Comparison of ENCODE assay signal across 21 mouse cellular contexts in genomic region chr15:12247159-12247603, GRCm38 (mm10). TPM values are rescaled to one million over a fixed set of nuclear protein-coding genes. Genes with fewer than 3 reads are reported as not detected.
DNase-seq lines count a peak whose midpoint lies in the region; ATAC-seq lines count a peak whose summit lies in the region.
"Had no signal": no experiment of that assay in that cellular context is flagged by ENCODE, and none has a peak within 500 bp of the region (broad histone marks: within the 10 kb centered on the region; RNA-seq: fewer than 3 reads in every experiment).

No protein-coding gene starts in this region.

- H3K9me3 ChIP-seq in heart, embryonic 10.5 days = no peaks in the 10 kb centered on the region
- no peaks in the 10 kb centered on the region for H3K9me3 ChIP-seq in heart, embryonic 16.5 days (replicated peaks; ENCODE audit: control insufficient read depth, low read length)
- no peaks in the 10 kb centered on the region for H3K9me3 ChIP-seq in midbrain, embryonic 11.5 days (ENCODE audit: control insufficient read depth, low read length)
- no peaks in the 10 kb centered on the region for H3K9me3 ChIP-seq in midbrain, embryonic 14.5 days (ENCODE audit: control insufficient read depth, low read length)
- H3K9me3 ChIP-seq: limb, embryonic 10.5 days had no signal

- intact Hi-C loops in heart, postnatal 25 days (cut with DNase I) = no loop called here

- no peak overlapping the region for H3K9ac ChIP-seq in heart, embryonic 16.5 days (ENCODE audit: low read length)
- no peak overlapping the region for H3K9ac ChIP-seq in midbrain, embryonic 11.5 days (ENCODE audit: low read length)
- no peak overlapping the region for H3K9ac ChIP-seq in midbrain, embryonic 14.5 days (replicated peaks; ENCODE audit: low read length)
- H3K9ac ChIP-seq: hindbrain, embryonic 14.5 days had no signal

- H3K4me2 ChIP-seq in heart, embryonic 16.5 days (ENCODE audit: low read depth, low read length) = no peak overlapping the region
- H3K4me2 ChIP-seq in midbrain, embryonic 11.5 days = no peak overlapping the region
- H3K4me2 ChIP-seq in midbrain, embryonic 14.5 days (ENCODE audit: low read length) = no peak overlapping the region
- H3K4me2 ChIP-seq: hindbrain, embryonic 14.5 days had no signal

- H3K27ac ChIP-seq in heart, embryonic 10.5 days = peak overlapping the region; percentile 83
- H3K27ac ChIP-seq in heart, embryonic 16.5 days (ENCODE audit: low read length) = peak overlapping the region; percentile 96
- no peak overlapping the region for H3K27ac ChIP-seq in midbrain, embryonic 11.5 days (ENCODE audit: low read depth, low read length)
- H3K27ac ChIP-seq in midbrain, embryonic 14.5 days (replicated peaks; ENCODE audit: low read depth, low read length) = no peak overlapping the region
- H3K27ac ChIP-seq: hindbrain, embryonic 14.5 days; limb, embryonic 10.5 days; macrophage; stomach, postnatal 0 days had no signal

- no peak overlapping the region for H3K4me3 ChIP-seq in heart, embryonic 10.5 days
- H3K4me3 ChIP-seq in heart, embryonic 16.5 days (ENCODE audit: low read length) = no peak overlapping the region
- H3K4me3 ChIP-seq in midbrain, embryonic 11.5 days (ENCODE audit: low read depth, low read length) = no peak overlapping the region
- H3K4me3 ChIP-seq in midbrain, embryonic 14.5 days (replicated peaks; ENCODE audit: low read depth, low read length) = no peak overlapping the region
- H3K4me3 ChIP-seq: limb, embryonic 10.5 days had no signal

- DNase-seq in heart, embryonic 10.5 days (ENCODE audit: low spot score) = no peak
- no peak for DNase-seq in heart, postnatal 25 days (ENCODE audit: low spot score)
- DNase-seq in heart, adult 8-10 months (ENCODE audit: low spot score) = no peak
- peak; percentile 86 for DNase-seq in midbrain, embryonic 11.5 days (ENCODE audit: low spot score, missing footprints)
- no peak for DNase-seq in midbrain, embryonic 14.5 days
- DNase-seq in neural tube, embryonic 10.5 days (ENCODE audit: extremely low spot score, low spot score) = no peak
- DNase-seq: adrenal gland, postnatal 25 days; cerebellum, adult 8-10 months; cerebellum, postnatal 36 days; kidney, adult 18-20 months; kidney, postnatal 4 days; liver, postnatal 0 days; right cerebral cortex, postnatal 14 days; thymus, adult 2 months had no signal

- 47% methylated on average over 4 of the region's 4 CpGs for WGBS in heart, embryonic 10.5 days
- WGBS in heart, embryonic 16.5 days = 41% methylated on average over 4 of the region's 4 CpGs
- 31% methylated on average over 4 of the region's 4 CpGs for WGBS in midbrain, embryonic 11.5 days
- 31% methylated on average over 4 of the region's 4 CpGs for WGBS in midbrain, embryonic 14.5 days

- H3K36me3 ChIP-seq in heart, embryonic 10.5 days = peaks cover 29% of the 10 kb centered on the region
- H3K36me3 ChIP-seq in heart, embryonic 16.5 days (ENCODE audit: control insufficient read depth, insufficient read depth) = peaks cover 9% of the 10 kb centered on the region
- H3K36me3 ChIP-seq in midbrain, embryonic 11.5 days (ENCODE audit: control insufficient read depth, insufficient read depth, low read length) = peaks cover 3% of the 10 kb centered on the region; the same call in 1 of the 2 replicates
- peaks cover 25% of the 10 kb centered on the region for H3K36me3 ChIP-seq in midbrain, embryonic 14.5 days (ENCODE audit: control insufficient read depth, insufficient read depth, low read length)

- ATAC-seq in heart, embryonic 16.5 days (replicated peaks; ENCODE audit: extremely low read depth, insufficient read depth, low FRiP score) = no peak
- peak; percentile 68; the same call in 1 of the 2 replicates for ATAC-seq in midbrain, embryonic 11.5 days (ENCODE audit: low FRiP score)
- ATAC-seq in midbrain, embryonic 14.5 days (ENCODE audit: low FRiP score, low TSS enrichment) = no peak
- ATAC-seq: CD4-positive, CD25-positive, alpha-beta regulatory T cell, adult 4 months; lung, postnatal 0 days had no signal

- no peaks in the 10 kb centered on the region for H3K27me3 ChIP-seq in heart, embryonic 10.5 days (ENCODE audit: insufficient read depth, poor library complexity, severe bottlenecking)
- no peaks in the 10 kb centered on the region for H3K27me3 ChIP-seq in heart, embryonic 16.5 days (ENCODE audit: control insufficient read depth, insufficient read depth, low read length)
- H3K27me3 ChIP-seq in midbrain, embryonic 11.5 days (ENCODE audit: control insufficient read depth, insufficient read depth, low read length) = no peaks in the 10 kb centered on the region
- H3K27me3 ChIP-seq in midbrain, embryonic 14.5 days (ENCODE audit: control insufficient read depth, insufficient read depth, low read length) = no peaks in the 10 kb centered on the region

- H3K4me1 ChIP-seq in heart, embryonic 10.5 days = peaks cover 42% of the 10 kb centered on the region
- peaks cover 33% of the 10 kb centered on the region for H3K4me1 ChIP-seq in heart, embryonic 16.5 days (ENCODE audit: control insufficient read depth, insufficient read depth, low read length)
- H3K4me1 ChIP-seq in midbrain, embryonic 11.5 days (ENCODE audit: control insufficient read depth, insufficient read depth, low read length) = peaks cover 11% of the 10 kb centered on the region; the same call in 1 of the 2 replicates
- H3K4me1 ChIP-seq in midbrain, embryonic 14.5 days (ENCODE audit: control insufficient read depth, insufficient read depth, low read length) = 0 out of 2 replicates have a peak, but pooled peaks cover 6% of the 10 kb centered on the region
- H3K4me1 ChIP-seq: limb, embryonic 10.5 days had no signal

RNA-seq across cellular contexts. Expression of gene Mtmr12, which starts 42.4 kb away (rescaled TPM):
- 18.7 and 19.0 TPM in 2 replicates for polyA plus RNA-seq in heart, embryonic 10.5 days (2016; fragmentation: Nextera tagmentation; extraction: Ambion mirVana)
- total RNA-seq in heart, postnatal 25 days (2021) = 10 to 100 TPM in 1 of 2 experiments, 1 to 10 TPM in 1; 9.6 to 11.3 TPM
- polyA plus RNA-seq in heart, embryonic 16.5 days (2015; fragmentation: Nextera tagmentation; extraction: Ambion mirVana) = 13.0 and 13.1 TPM in 2 replicates
- total RNA-seq in heart, adult 8-10 months (2022) = 10 to 100 TPM in 2 of 4 experiments, 1 to 10 TPM in 2; 6.8 to 11.1 (median 9.0) TPM
- 16.5 and 17.7 TPM in 2 replicates for polyA plus RNA-seq in midbrain, embryonic 11.5 days (2014; fragmentation: Nextera tagmentation; extraction: Ambion mirVana)
- 6.6 and 9.0 TPM in 2 replicates for polyA plus RNA-seq in midbrain, embryonic 14.5 days (2014; fragmentation: Nextera tagmentation; extraction: Ambion mirVana)

Comparison
In these comparisons a context has a peak if more than half of its experiments do, and no peak if none do; other contexts are left out.
1. H3K27ac ChIP-seq: peak in heart, embryonic 10.5 days (single experiment) and heart, embryonic 16.5 days (single experiment); none in midbrain, embryonic 11.5 days (single experiment) and midbrain, embryonic 14.5 days (single experiment).